Mouse (Mus musculus) MEL (cell line): Measurements from ENCODE around the gene Sox5. TPM values are rescaled to one million over a fixed set of nuclear protein-coding genes. Genes with fewer than 3 reads are reported as not detected.

Source experiments
- DNase-seq: peaks from one replicate; pipeline ENCODE4 v3.0.0; 2011; ENCODE audit warnings: low read depth, low spot score
- H3K27ac ChIP-seq: 2 replicates; pipeline ENCODE4 v1.5.1; 2012; ENCODE audit warnings: low read depth, mild to moderate bottlenecking, control low read depth, low read length, moderate library complexity; ENCODE audit not compliant: control insufficient read depth
- H3K27me3 ChIP-seq, 2 experiments: fragments of 150-350 bp in 1 of 2; sonication (generic) in 1 of 2; 2 replicates each; pipeline ENCODE4 v1.6.1; 2012; ENCODE audit warnings: low read length in 2 of 2, mild to moderate bottlenecking in 2 of 2, improper control_type of control experiment in 1 of 2, moderate library complexity in 1 of 2; ENCODE audit not compliant: insufficient read depth in 2 of 2, control insufficient read depth in 1 of 2
- H3K36me3 ChIP-seq, 2 experiments: 2 replicates each; pipeline ENCODE4 v1.6.1; 2012 to 2014; ENCODE audit warnings: low read length in 2 of 2, improper control_type of control experiment in 1 of 2, inconsistent platforms in 1 of 2, mild to moderate bottlenecking in 1 of 2; ENCODE audit not compliant: insufficient read depth in 2 of 2, control insufficient read depth in 1 of 2
- H3K4me1 ChIP-seq, 2 experiments: fragments of 150-350 bp in 1 of 2; sonication (generic) in 1 of 2; 2 replicates each; pipeline ENCODE4 v1.6.1; 2012; ENCODE audit warnings: low read length in 2 of 2, improper control_type of control experiment in 1 of 2, mild to moderate bottlenecking in 1 of 2; ENCODE audit not compliant: insufficient read depth in 2 of 2, control insufficient read depth in 1 of 2
- H3K4me3 ChIP-seq, 2 experiments: fragments of 150-350 bp in 1 of 2; sonication (generic) in 1 of 2; 2 replicates each; pipeline ENCODE4 v1.5.1; 2012; ENCODE audit warnings: low read depth in 2 of 2, low read length in 2 of 2, mild to moderate bottlenecking in 2 of 2, moderate library complexity in 2 of 2, control low read depth in 1 of 2, improper control_type of control experiment in 1 of 2; ENCODE audit not compliant: control insufficient read depth in 1 of 2, insufficient read depth in 1 of 2
- H3K79me2 ChIP-seq: 2 replicates; pipeline ENCODE4 v1.6.1; 2012; ENCODE audit warnings: mild to moderate bottlenecking, low read length, moderate library complexity; ENCODE audit not compliant: control insufficient read depth, poor library complexity, insufficient read depth
- H3K9ac ChIP-seq: 2 replicates; pipeline ENCODE4 v1.6.1; 2012; ENCODE audit warnings: low read depth, mild to moderate bottlenecking, control low read depth, low read length, moderate library complexity; ENCODE audit not compliant: control insufficient read depth, poor library complexity, severe bottlenecking
- H3K9me3 ChIP-seq: fragments of 150-350 bp; sonication (generic); replicated peaks from 2 replicates; pipeline ENCODE4 v1.6.1; 2012; ENCODE audit warnings: mild to moderate bottlenecking, low read length, improper control_type of control experiment, moderate library complexity; ENCODE audit not compliant: insufficient read depth
- CHD2 ChIP-seq: IDR thresholded peaks from 2 replicates; pipeline ENCODE4 v1.6.1; 2011; ENCODE audit warnings: low read length, improper control_type of control experiment
- JUND ChIP-seq: IDR thresholded peaks from 2 replicates; pipeline ENCODE4 v1.6.1; 2011; ENCODE audit warnings: low read depth, mild to moderate bottlenecking, improper control_type of control experiment, low read length
- MAFK ChIP-seq: IDR thresholded peaks from 2 replicates; pipeline ENCODE4 v1.6.1; 2011; ENCODE audit warnings: low read depth, mild to moderate bottlenecking, low read length, improper control_type of control experiment, borderline replicate concordance
- MYC ChIP-seq: IDR thresholded peaks from 2 replicates; pipeline ENCODE4 v1.6.1; 2011; ENCODE audit warnings: low read depth, mild to moderate bottlenecking, low read length, improper control_type of control experiment, moderate library complexity
- POLR2AphosphoS2 ChIP-seq: IDR thresholded peaks from 2 replicates; pipeline ENCODE4 v1.6.1; 2011; ENCODE audit warnings: low read length, improper control_type of control experiment
- POLR2AphosphoS5 ChIP-seq: IDR thresholded peaks from 2 replicates; pipeline ENCODE4 v1.6.1; 2012; ENCODE audit warnings: low read depth, borderline replicate concordance, mild to moderate bottlenecking, inconsistent platforms, low read length, moderate library complexity, mixed read lengths
- RAD21 ChIP-seq: IDR thresholded peaks from 2 replicates; pipeline ENCODE4 v1.6.1; 2011; ENCODE audit warnings: mild to moderate bottlenecking, low read depth, low read length, improper control_type of control experiment
- SIN3A ChIP-seq: IDR thresholded peaks from 2 replicates; pipeline ENCODE4 v1.6.1; 2012; ENCODE audit warnings: low read length, improper control_type of control experiment, inconsistent platforms
- USF1 ChIP-seq: IDR thresholded peaks from 2 replicates; pipeline ENCODE4 v1.6.1; 2014; ENCODE audit warnings: low read depth, mild to moderate bottlenecking, inconsistent platforms, low read length, improper control_type of control experiment, moderate library complexity
- polyA plus RNA-seq, 2 experiments: library from polyadenylated mRNA; stranded (reverse) in 1 of 2; unstranded in 1 of 2; fragments of >175 nt in 1 of 2; fragments of >200 nt in 1 of 2; gene quantifications; 2 replicates each; pipeline versions ENCODE4 v1.2.1 to v1.2.4; 2012; ENCODE audit warnings: low replicate concordance in 2 of 2, low read depth in 1 of 2; ENCODE audit not compliant: insufficient read length in 2 of 2, insufficient read depth in 1 of 2, missing spikeins in 1 of 2
- total RNA-seq: library from RNA; depleted of rRNA; stranded (reverse); fragments of 300-350 nt; gene quantifications from 2 replicates; pipeline ENCODE4 v1.2.3, GENCODE M21; 2012

Gene Sox5
- total and polyA plus RNA-seq, 3 experiments = 0.19 to 3.0 TPM; not detected in 1

DNA sequence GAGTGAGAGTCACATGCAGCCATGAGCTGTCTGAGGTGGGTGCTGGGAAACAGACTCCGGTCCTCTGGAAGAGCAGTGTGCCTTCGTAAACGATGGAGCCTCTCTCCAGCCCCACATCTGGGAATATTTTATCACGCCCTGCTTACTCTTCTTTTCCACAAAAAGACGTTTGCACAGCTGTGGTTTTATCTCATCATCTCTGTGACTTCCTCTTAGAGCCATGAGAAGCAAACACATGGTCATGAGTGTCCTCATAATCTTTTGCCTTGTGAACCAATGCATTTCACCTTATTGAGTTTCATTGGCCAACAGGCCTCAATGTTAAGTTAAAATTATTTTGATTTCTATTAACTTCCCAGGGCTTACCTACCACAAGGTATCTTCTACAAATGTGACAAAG is 994.4 kb downstream of the Sox5 start (continued):
- 0 out of 2 replicates have a peak, but pooled peaks have one; percentile 30 for TF ChIP-seq SIN3A

DNA sequence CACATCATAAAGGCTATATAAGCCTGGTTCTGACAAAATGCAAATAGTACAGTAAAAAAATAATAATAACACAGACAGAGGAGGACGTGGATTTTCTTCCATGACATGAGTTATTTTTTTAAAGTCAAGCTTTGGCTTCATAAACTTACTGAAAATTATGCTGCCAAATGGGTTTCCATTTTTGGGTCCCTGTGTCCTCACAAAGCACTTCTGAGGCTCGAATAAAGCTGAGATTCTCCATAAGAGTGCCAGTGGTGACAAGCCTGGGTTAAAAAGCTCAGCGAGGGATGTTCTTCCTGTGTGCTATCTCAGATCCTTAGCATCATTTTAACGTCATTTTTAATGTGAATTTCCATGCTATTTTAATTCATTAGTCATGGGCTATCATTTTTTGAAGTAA is 996.1 kb downstream of the Sox5 start:
- H3K79me2 ChIP-seq = no peaks in the 10 kb centered on the region
- no peak for TF ChIP-seq MYC
- no peak for TF ChIP-seq CHD2
- TF ChIP-seq USF1 = no peak
- TF ChIP-seq POLR2AphosphoS2 = no peak
- no peak for TF ChIP-seq SIN3A
- no peak for TF ChIP-seq MAFK
- no peak for TF ChIP-seq RAD21
- TF ChIP-seq JUND = no peak
- TF ChIP-seq POLR2AphosphoS5 = no peak
- no peaks in the 10 kb centered on the region for H3K27me3 ChIP-seq
- H3K36me3 ChIP-seq = peaks cover 0 to 6% of the 10 kb centered on the region in 2 experiments; a peak in 2 of 4 replicates
- H3K4me3 ChIP-seq = no peak overlapping the region
- no peak for DNase-seq
- no peak overlapping the region for H3K27ac ChIP-seq
- H3K9ac ChIP-seq = no peak overlapping the region
- peaks cover 3 to 7% of the 10 kb centered on the region in 2 experiments; a peak in 3 of 4 replicates for H3K4me1 ChIP-seq
- no peaks in the 10 kb centered on the region for H3K9me3 ChIP-seq
